Mouse (Mus musculus) heart, adult 2 months (tissue): ENCODE measurements around the gene Gabpb1.

Experiments used
- CTCF ChIP-seq: fragments of 200-600 bp; IDR thresholded peaks from 2 replicates; pipeline ENCODE4 v1.8.1; 2022; ENCODE audit warnings: antibody characterized with exemption, mild to moderate bottlenecking, moderate library complexity
- EP300 ChIP-seq: fragments of 200-500 bp; IDR thresholded peaks from 2 replicates; pipeline ENCODE4 v1.6.1; 2011; ENCODE audit warnings: low read depth, low read length, control low read depth; ENCODE audit not compliant: insufficient read depth
- POLR2A ChIP-seq: fragments of 200-500 bp; IDR thresholded peaks from 2 replicates; pipeline ENCODE4 v1.6.1; 2011; ENCODE audit warnings: mild to moderate bottlenecking, low read depth, low read length, control low read depth; ENCODE audit not compliant: insufficient read depth

GRCm38 (mm10) chr2:126676122-126676515, at the start of gene Gabpb1:
- no peak for TF ChIP-seq CTCF
- TF ChIP-seq EP300: no peak
- no peak for TF ChIP-seq POLR2A
